Mouse (Mus musculus): ENCODE data around the gene Tssk2.

Gene Tssk2

DNA sequence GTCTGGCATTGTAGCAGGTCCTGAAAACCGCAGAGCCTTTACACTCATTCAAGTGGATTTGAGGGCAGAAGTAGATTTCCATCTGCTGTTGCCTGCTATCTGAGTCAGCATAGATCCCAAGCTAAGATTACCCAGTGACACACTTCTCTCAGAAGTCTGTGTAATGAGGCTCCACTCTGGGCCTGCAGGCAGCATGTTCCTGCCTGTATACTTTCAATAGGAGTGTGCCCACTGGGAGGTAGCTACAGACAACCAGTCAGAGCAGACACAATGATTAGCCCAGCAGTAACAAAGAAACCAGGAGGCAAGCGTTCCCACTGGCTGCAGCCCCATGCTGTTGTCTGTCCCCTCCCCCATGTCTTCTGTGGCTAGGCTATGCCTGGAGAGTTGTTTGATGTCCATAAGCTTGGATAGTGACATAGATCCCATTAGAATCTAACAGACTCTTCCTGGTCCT is 51.0 kb downstream of the Tssk2 start:
- no peak for DNase-seq (ENCODE audit: low read depth, low spot score)
